Mouse (Mus musculus) MEL (cell line): ENCODE data around the gene Vsig2. TPM values are rescaled to one million over a fixed set of nuclear protein-coding genes. Genes with fewer than 3 reads are reported as not detected.

Experiments
- DNase-seq: peaks from one replicate; pipeline ENCODE4 v3.0.0; 2011; ENCODE audit warnings: low read depth, low spot score
- H3K27ac ChIP-seq: 2 replicates; pipeline ENCODE4 v1.5.1; 2012; ENCODE audit warnings: low read depth, mild to moderate bottlenecking, control low read depth, low read length, moderate library complexity; ENCODE audit not compliant: control insufficient read depth
- H3K27me3 ChIP-seq, 2 experiments: fragments of 150-350 bp in 1 of 2; sonication (generic) in 1 of 2; 2 replicates each; pipeline ENCODE4 v1.6.1; 2012; ENCODE audit warnings: low read length in 2 of 2, mild to moderate bottlenecking in 2 of 2, improper control_type of control experiment in 1 of 2, moderate library complexity in 1 of 2; ENCODE audit not compliant: insufficient read depth in 2 of 2, control insufficient read depth in 1 of 2
- H3K36me3 ChIP-seq, 2 experiments: 2 replicates each; pipeline ENCODE4 v1.6.1; 2012 to 2014; ENCODE audit warnings: low read length in 2 of 2, improper control_type of control experiment in 1 of 2, inconsistent platforms in 1 of 2, mild to moderate bottlenecking in 1 of 2; ENCODE audit not compliant: insufficient read depth in 2 of 2, control insufficient read depth in 1 of 2
- H3K4me1 ChIP-seq, 2 experiments: fragments of 150-350 bp in 1 of 2; sonication (generic) in 1 of 2; 2 replicates each; pipeline ENCODE4 v1.6.1; 2012; ENCODE audit warnings: low read length in 2 of 2, improper control_type of control experiment in 1 of 2, mild to moderate bottlenecking in 1 of 2; ENCODE audit not compliant: insufficient read depth in 2 of 2, control insufficient read depth in 1 of 2
- H3K4me3 ChIP-seq, 2 experiments: fragments of 150-350 bp in 1 of 2; sonication (generic) in 1 of 2; 2 replicates each; pipeline ENCODE4 v1.5.1; 2012; ENCODE audit warnings: low read depth in 2 of 2, low read length in 2 of 2, mild to moderate bottlenecking in 2 of 2, moderate library complexity in 2 of 2, control low read depth in 1 of 2, improper control_type of control experiment in 1 of 2; ENCODE audit not compliant: control insufficient read depth in 1 of 2, insufficient read depth in 1 of 2
- H3K79me2 ChIP-seq: 2 replicates; pipeline ENCODE4 v1.6.1; 2012; ENCODE audit warnings: mild to moderate bottlenecking, low read length, moderate library complexity; ENCODE audit not compliant: control insufficient read depth, poor library complexity, insufficient read depth
- H3K9ac ChIP-seq: 2 replicates; pipeline ENCODE4 v1.6.1; 2012; ENCODE audit warnings: low read depth, mild to moderate bottlenecking, control low read depth, low read length, moderate library complexity; ENCODE audit not compliant: control insufficient read depth, poor library complexity, severe bottlenecking
- H3K9me3 ChIP-seq: fragments of 150-350 bp; sonication (generic); replicated peaks from 2 replicates; pipeline ENCODE4 v1.6.1; 2012; ENCODE audit warnings: mild to moderate bottlenecking, low read length, improper control_type of control experiment, moderate library complexity; ENCODE audit not compliant: insufficient read depth
- CTCF ChIP-seq, 3 experiments: IDR thresholded peaks in 2 of 3; conservative IDR thresholded peaks in 1 of 3; 2 replicates each; pipeline ENCODE4 v1.5.1; 2011 to 2012; ENCODE audit warnings: low read length in 3 of 3, low read depth in 2 of 3, mild to moderate bottlenecking in 2 of 3, improper control_type of control experiment in 1 of 3, inconsistent platforms in 1 of 3, mixed read lengths in 1 of 3, moderate library complexity in 1 of 3; ENCODE audit not compliant: control insufficient read depth in 1 of 3, insufficient read depth in 1 of 3, poor library complexity in 1 of 3, severe bottlenecking in 1 of 3
- E2F4 ChIP-seq: IDR thresholded peaks from 2 replicates; pipeline ENCODE4 v1.6.1; 2011; ENCODE audit warnings: low read depth, low read length, improper control_type of control experiment, borderline replicate concordance
- ELF1 ChIP-seq: IDR thresholded peaks from 2 replicates; pipeline ENCODE4 v1.6.1; 2014; ENCODE audit warnings: low read depth, mild to moderate bottlenecking, inconsistent platforms, low read length, improper control_type of control experiment, moderate library complexity
- EP300 ChIP-seq, 2 experiments: IDR thresholded peaks; 2 replicates each; pipeline ENCODE4 v1.6.1; 2011; ENCODE audit warnings: improper control_type of control experiment in 2 of 2, low read length in 2 of 2, low read depth in 1 of 2, mild to moderate bottlenecking in 1 of 2
- GABPA ChIP-seq: IDR thresholded peaks from 2 replicates; pipeline ENCODE4 v1.6.1; 2012; ENCODE audit warnings: low read depth, mild to moderate bottlenecking, inconsistent platforms, low read length, improper control_type of control experiment, moderate library complexity
- GATA1 ChIP-seq: IDR thresholded peaks from 2 replicates; pipeline ENCODE4 v1.6.1; 2011; ENCODE audit warnings: low read depth, low read length, improper control_type of control experiment
- MAZ ChIP-seq: IDR thresholded peaks from 2 replicates; pipeline ENCODE4 v1.6.1; 2012; ENCODE audit warnings: low read depth, mild to moderate bottlenecking, inconsistent platforms, low read length, improper control_type of control experiment
- MXI1 ChIP-seq: IDR thresholded peaks from 2 replicates; pipeline ENCODE4 v1.6.1; 2011; ENCODE audit warnings: mild to moderate bottlenecking, low read depth, low read length, improper control_type of control experiment
- NELFE ChIP-seq: IDR thresholded peaks from 2 replicates; pipeline ENCODE4 v1.6.1; 2011; ENCODE audit warnings: low read depth, low read length, improper control_type of control experiment
- POLR2A ChIP-seq, 2 experiments: IDR thresholded peaks; 2 replicates each; pipeline ENCODE4 v1.6.1; 2011 to 2012; ENCODE audit warnings: low read length in 2 of 2, mild to moderate bottlenecking in 2 of 2, control low read depth in 1 of 2, improper control_type of control experiment in 1 of 2, low read depth in 1 of 2, moderate library complexity in 1 of 2; ENCODE audit not compliant: control insufficient read depth in 1 of 2, insufficient read depth in 1 of 2, poor library complexity in 1 of 2
- POLR2AphosphoS5 ChIP-seq: IDR thresholded peaks from 2 replicates; pipeline ENCODE4 v1.6.1; 2012; ENCODE audit warnings: low read depth, borderline replicate concordance, mild to moderate bottlenecking, inconsistent platforms, low read length, moderate library complexity, mixed read lengths
- RAD21 ChIP-seq: IDR thresholded peaks from 2 replicates; pipeline ENCODE4 v1.6.1; 2011; ENCODE audit warnings: mild to moderate bottlenecking, low read depth, low read length, improper control_type of control experiment
- SIN3A ChIP-seq: IDR thresholded peaks from 2 replicates; pipeline ENCODE4 v1.6.1; 2012; ENCODE audit warnings: low read length, improper control_type of control experiment, inconsistent platforms
- SMC3 ChIP-seq: IDR thresholded peaks from 2 replicates; pipeline ENCODE4 v1.6.1; 2011; ENCODE audit warnings: low read depth, low read length, improper control_type of control experiment
- TAL1 ChIP-seq: IDR thresholded peaks from 2 replicates; pipeline ENCODE4 v1.6.1; 2012; ENCODE audit warnings: mild to moderate bottlenecking, inconsistent platforms, low read length, moderate library complexity, mixed read lengths
- TBP ChIP-seq: IDR thresholded peaks from 2 replicates; pipeline ENCODE4 v1.8.0; 2011; ENCODE audit warnings: low read depth, low read length, improper control_type of control experiment
- TCF12 ChIP-seq: IDR thresholded peaks from 2 replicates; pipeline ENCODE4 v1.6.1; 2014; ENCODE audit warnings: low read depth, mild to moderate bottlenecking, inconsistent platforms, low read length, improper control_type of control experiment, moderate library complexity
- ZC3H11A ChIP-seq: IDR thresholded peaks from 2 replicates; pipeline ENCODE4 v1.6.1; 2012; ENCODE audit warnings: low read depth, mild to moderate bottlenecking, inconsistent platforms, low read length, improper control_type of control experiment
- ZNF384 ChIP-seq: IDR thresholded peaks from 2 replicates; pipeline ENCODE4 v1.6.1; 2012; ENCODE audit warnings: low read depth, mild to moderate bottlenecking, inconsistent platforms, low read length, improper control_type of control experiment
- polyA plus RNA-seq, 2 experiments: library from polyadenylated mRNA; stranded (reverse) in 1 of 2; unstranded in 1 of 2; fragments of >175 nt in 1 of 2; fragments of >200 nt in 1 of 2; gene quantifications; 2 replicates each; pipeline versions ENCODE4 v1.2.1 to v1.2.4; 2012; ENCODE audit warnings: low replicate concordance in 2 of 2, low read depth in 1 of 2; ENCODE audit not compliant: insufficient read length in 2 of 2, insufficient read depth in 1 of 2, missing spikeins in 1 of 2
- total RNA-seq: library from RNA; depleted of rRNA; stranded (reverse); fragments of 300-350 nt; gene quantifications from 2 replicates; pipeline ENCODE4 v1.2.3, GENCODE M21; 2012

Vsig2 gene
- total and polyA plus RNA-seq, 3 experiments: 0.64 TPM; not detected in 2

DNA sequence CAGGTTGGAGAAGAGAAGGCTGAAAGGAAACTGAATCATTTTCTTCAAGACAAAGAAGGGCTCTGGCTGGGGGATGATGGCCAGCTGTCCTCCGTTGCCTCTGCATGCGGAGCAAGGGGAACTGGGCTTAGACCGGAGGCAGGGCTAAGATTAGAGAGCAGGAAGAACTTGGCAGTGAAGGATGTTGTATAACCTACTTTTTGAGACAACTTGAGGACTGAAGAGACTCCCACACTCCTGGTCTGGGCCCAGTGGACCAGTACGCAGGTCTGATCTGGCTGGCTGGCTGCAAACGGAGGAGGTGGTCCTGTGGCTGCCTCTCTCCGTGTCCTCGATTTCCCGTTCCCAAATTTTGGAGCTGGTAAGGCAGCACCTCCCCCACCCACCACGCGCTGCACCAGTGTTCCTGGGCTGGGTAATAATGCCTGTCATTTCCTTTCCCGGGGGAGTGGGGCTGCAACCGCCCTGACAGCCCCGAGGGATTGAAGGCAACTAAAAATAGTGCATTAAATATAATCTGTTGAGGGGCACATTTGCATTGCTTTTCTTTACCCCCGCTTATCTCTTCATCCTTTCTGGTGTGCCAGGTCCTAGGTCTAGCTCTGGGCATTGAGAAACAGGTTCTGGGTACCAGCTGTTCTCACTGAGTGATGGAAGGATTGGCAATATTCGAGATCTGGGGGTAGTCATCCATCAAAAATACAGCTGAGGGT lies 29.0 kb downstream of the Vsig2 start:
- TF ChIP-seq SMC3: no peak
- no peak for TF ChIP-seq GABPA
- no peak for TF ChIP-seq RAD21
- TF ChIP-seq GATA1: peak; percentile 35; the same call in 1 of the 2 replicates
- TF ChIP-seq CTCF (IDR thresholded peaks at IDR 0.05 in 2 of 3, conservative IDR thresholded peaks at IDR 0.05 in 1 of 3; ENCODE audit: control insufficient read depth in 1 of 3, insufficient read depth in 1 of 3, low read depth in 2 of 3, low read length in 3 of 3, poor library complexity in 1 of 3, severe bottlenecking in 1 of 3): no peak
- peak; percentile 39; the same call in 1 of the 2 replicates for TF ChIP-seq TBP
- peak; percentile 4; the same call in 1 of the 2 replicates for TF ChIP-seq TCF12
- no peak for TF ChIP-seq NELFE
- TF ChIP-seq ELF1: no peak
- peak; percentile 3 for TF ChIP-seq TAL1
- TF ChIP-seq POLR2AphosphoS5: no peak
- peak in 1 of 2 experiments; percentile 45; a peak in 1 of 4 replicates for TF ChIP-seq POLR2A (IDR thresholded peaks at IDR 0.05; ENCODE audit: control insufficient read depth in 1 of 2, insufficient read depth in 1 of 2, low read depth in 1 of 2, low read length in 2 of 2, poor library complexity in 1 of 2)
- peak in 1 of 2 experiments; percentile 12; a peak in 1 of 4 replicates for TF ChIP-seq EP300 (IDR thresholded peaks at IDR 0.05; ENCODE audit: low read depth in 1 of 2, low read length in 2 of 2)
- TF ChIP-seq ZNF384: no peak
- TF ChIP-seq MAZ: no peak
- TF ChIP-seq ZC3H11A: no peak
- no peak; the same call in 1 of the 2 replicates for TF ChIP-seq MXI1
- TF ChIP-seq E2F4: no peak
- TF ChIP-seq SIN3A: peak; percentile 40
- no peaks in the 10 kb centered on the region for H3K9me3 ChIP-seq
- H3K4me1 ChIP-seq: peaks cover 48 to 58% of the 10 kb centered on the region in 2 experiments
- H3K27me3 ChIP-seq: no peaks in the 10 kb centered on the region
- peak overlapping the region; percentile 83 for H3K27ac ChIP-seq
- DNase-seq: peak; percentile 74
- H3K4me3 ChIP-seq: peak overlapping the region; percentile 54 to 72
- H3K9ac ChIP-seq: peak overlapping the region; percentile 67
- H3K36me3 ChIP-seq: peaks cover 0 to 74% of the 10 kb centered on the region in 2 experiments; a peak in 2 of 4 replicates
- no peaks in the 10 kb centered on the region for H3K79me2 ChIP-seq

DNA sequence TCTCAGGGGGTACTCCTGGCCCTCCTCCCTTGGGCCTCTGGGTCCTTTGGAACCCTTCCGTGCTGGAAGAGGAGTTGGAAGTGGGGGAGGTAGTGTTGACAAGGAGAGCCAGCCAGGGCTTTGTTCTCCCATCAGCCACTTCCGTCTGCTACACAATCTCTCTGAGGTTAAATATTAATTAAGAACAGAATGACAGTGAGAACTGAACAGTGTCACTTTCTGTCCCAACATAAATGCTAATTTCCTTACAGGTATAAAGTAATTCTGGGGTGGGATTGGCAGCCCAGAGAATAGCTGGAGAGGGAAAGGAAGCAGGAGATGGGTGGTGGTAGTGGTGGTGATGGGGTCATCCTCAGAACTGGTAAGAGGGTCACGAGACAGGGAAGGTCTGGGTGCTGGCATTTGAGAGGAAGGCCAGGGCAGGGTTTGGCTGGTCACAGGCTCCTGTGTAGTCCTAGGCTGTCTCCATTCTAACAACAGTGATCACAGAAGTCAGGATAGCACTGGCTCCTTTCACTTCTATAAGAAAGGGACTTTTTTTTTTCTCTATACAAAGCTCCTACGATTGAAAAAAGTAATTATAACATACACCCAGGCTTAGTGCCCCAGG lies 29.7 kb downstream of the Vsig2 start:
- peaks cover 48 to 64% of the 10 kb centered on the region in 2 experiments for H3K4me1 ChIP-seq
- peak; percentile 34 for DNase-seq
- H3K36me3 ChIP-seq: peaks cover 0 to 73% of the 10 kb centered on the region in 2 experiments; a peak in 2 of 4 replicates
- H3K9me3 ChIP-seq: no peaks in the 10 kb centered on the region
- peak overlapping the region; percentile 67 for H3K9ac ChIP-seq
- H3K79me2 ChIP-seq: no peaks in the 10 kb centered on the region
- peak overlapping the region; percentile 54 to 72 for H3K4me3 ChIP-seq
- peak overlapping the region; percentile 83 for H3K27ac ChIP-seq
- 0 out of 2 replicates have a peak, but pooled peaks have one; percentile 1 for TF ChIP-seq TCF12
- TF ChIP-seq CTCF (IDR thresholded peaks at IDR 0.05 in 2 of 3, conservative IDR thresholded peaks at IDR 0.05 in 1 of 3; ENCODE audit: control insufficient read depth in 1 of 3, insufficient read depth in 1 of 3, low read depth in 2 of 3, low read length in 3 of 3, poor library complexity in 1 of 3, severe bottlenecking in 1 of 3): no peak
- H3K27me3 ChIP-seq: no peaks in the 10 kb centered on the region
